Mouse (Mus musculus) heart, embryonic 11.5 days (tissue): Measurements from ENCODE around the gene Hoxd4. TPM values are rescaled to one million over a fixed set of nuclear protein-coding genes. Genes with fewer than 3 reads are reported as not detected.
A peak's percentile ranks its signal among the peaks of the same experiment; 100 is the strongest.

Source experiments
- ATAC-seq: fragments of 200-750 bp; cut with Nextera tagmentation; replicated peaks from 2 replicates; pipeline ENCODE4 v1.8.0; 2017; ENCODE audit warnings: moderate library complexity; ENCODE audit not compliant: insufficient number of reproducible peaks, low FRiP score, low TSS enrichment
- H3K27ac ChIP-seq: fragments of 300-500 bp; sonication (generic); 2 replicates; pipeline ENCODE4 v1.5.1; 2014; ENCODE audit warnings: mild to moderate bottlenecking, low read depth, low read length
- H3K27me3 ChIP-seq: fragments of 300-500 bp; sonication (generic); 2 replicates; pipeline ENCODE4 v1.6.1; 2014; ENCODE audit warnings: mild to moderate bottlenecking, low read length, mixed read lengths; ENCODE audit not compliant: control insufficient read depth, insufficient read depth
- H3K36me3 ChIP-seq: fragments of 300-500 bp; sonication (generic); 2 replicates; pipeline ENCODE4 v1.6.1; 2014; ENCODE audit warnings: mild to moderate bottlenecking, low read length, moderate library complexity, mixed read lengths; ENCODE audit not compliant: control insufficient read depth, insufficient read depth
- H3K4me1 ChIP-seq: fragments of 300-500 bp; sonication (generic); 2 replicates; pipeline ENCODE4 v1.6.1; 2014; ENCODE audit warnings: low read length; ENCODE audit not compliant: control insufficient read depth, insufficient read depth
- H3K4me2 ChIP-seq: fragments of 300-500 bp; sonication (generic); 2 replicates; pipeline ENCODE4 v1.6.1; 2014; ENCODE audit warnings: mild to moderate bottlenecking, moderate library complexity
- H3K4me3 ChIP-seq: fragments of 300-500 bp; sonication (generic); 2 replicates; pipeline ENCODE4 v1.5.1; 2014; ENCODE audit warnings: low read depth, low read length
- H3K9ac ChIP-seq: fragments of 300-500 bp; sonication (generic); 2 replicates; pipeline ENCODE4 v1.6.1; 2014; ENCODE audit warnings: mild to moderate bottlenecking, low read depth, low read length, moderate library complexity
- H3K9me3 ChIP-seq: fragments of 300-500 bp; sonication (generic); replicated peaks from 2 replicates; pipeline ENCODE4 v1.6.1; 2016; ENCODE audit warnings: low read length; ENCODE audit not compliant: control insufficient read depth
- WGBS: fragments of 180-500 bp; shearing (Covaris S2); extraction: QIAGEN DNeasy Blood & Tissue Kit; methylation state at CpG from one replicate; pipeline ENCODE4 v1.1.7; 2014; ENCODE audit not compliant: insufficient replicate concordance; 5-methylcytosine and 5-hydroxymethylcytosine counted together
- polyA plus RNA-seq: library from polyadenylated mRNA; unstranded; fragments of >200 nt; fragmentation: Nextera tagmentation; extraction: Ambion mirVana; gene quantifications from 2 replicates; pipeline ENCODE4 v1.2.1, GENCODE M21; 2014

The Hoxd4 gene
- polyA plus RNA-seq, 1 experiment from 2014 or later, result not detected

- H3K27me3 ChIP-seq, result peaks cover 88% of the 10 kb centered on the region
- no peak overlapping the region for H3K27ac ChIP-seq
- H3K36me3 ChIP-seq, result no peaks in the 10 kb centered on the region
- no peak for ATAC-seq
- H3K4me2 ChIP-seq, result no peak overlapping the region
- peaks cover 10% of the 10 kb centered on the region; the same call in 1 of the 2 replicates for H3K4me1 ChIP-seq
- H3K9ac ChIP-seq, result no peak overlapping the region
- H3K4me3 ChIP-seq, result no peak overlapping the region
- WGBS, result 1% methylated on average over 14 of the region's 14 CpGs
- no peaks in the 10 kb centered on the region for H3K9me3 ChIP-seq
Observed at GRCm38 (mm10) chr2:74669650-74670235, 42.0 kb upstream of the Hoxd4 start.

GRCm38 (mm10) chr2:74670632-74671188 lies 41.0 kb upstream of the Hoxd4 start:
- WGBS, result 3% methylated on average over 3 of the region's 3 CpGs
- peaks cover 91% of the 10 kb centered on the region for H3K27me3 ChIP-seq

GRCm38 (mm10) chr2:74671847-74672246 lies 39.9 kb upstream of the Hoxd4 start:
- Histone ChIP-seq H3K9me3 (no peaks in the 10 kb centered on the region), H3K4me3 (no peak overlapping the region), H3K4me1 (peaks cover 10% of the 10 kb centered on the region; the same call in 1 of the 2 replicates), H3K27me3 (peaks cover 93% of the 10 kb centered on the region), H3K4me2 (no peak overlapping the region), H3K9ac (no peak overlapping the region), H3K36me3 (no peaks in the 10 kb centered on the region), H3K27ac (no peak overlapping the region)
- WGBS, result 5% methylated on average over 5 of the region's 5 CpGs
- ATAC-seq, result no peak

More at GRCm38 (mm10) chr2:74670632-74671188, 41.0 kb upstream of the Hoxd4 start:
- no peak overlapping the region for H3K4me3 ChIP-seq
- ATAC-seq, result no peak
- H3K9ac ChIP-seq, result no peak overlapping the region
- no peaks in the 10 kb centered on the region for H3K9me3 ChIP-seq
- no peak overlapping the region for H3K27ac ChIP-seq
- H3K4me2 ChIP-seq, result no peak overlapping the region
- peaks cover 10% of the 10 kb centered on the region; the same call in 1 of the 2 replicates for H3K4me1 ChIP-seq
- no peaks in the 10 kb centered on the region for H3K36me3 ChIP-seq

DNA sequence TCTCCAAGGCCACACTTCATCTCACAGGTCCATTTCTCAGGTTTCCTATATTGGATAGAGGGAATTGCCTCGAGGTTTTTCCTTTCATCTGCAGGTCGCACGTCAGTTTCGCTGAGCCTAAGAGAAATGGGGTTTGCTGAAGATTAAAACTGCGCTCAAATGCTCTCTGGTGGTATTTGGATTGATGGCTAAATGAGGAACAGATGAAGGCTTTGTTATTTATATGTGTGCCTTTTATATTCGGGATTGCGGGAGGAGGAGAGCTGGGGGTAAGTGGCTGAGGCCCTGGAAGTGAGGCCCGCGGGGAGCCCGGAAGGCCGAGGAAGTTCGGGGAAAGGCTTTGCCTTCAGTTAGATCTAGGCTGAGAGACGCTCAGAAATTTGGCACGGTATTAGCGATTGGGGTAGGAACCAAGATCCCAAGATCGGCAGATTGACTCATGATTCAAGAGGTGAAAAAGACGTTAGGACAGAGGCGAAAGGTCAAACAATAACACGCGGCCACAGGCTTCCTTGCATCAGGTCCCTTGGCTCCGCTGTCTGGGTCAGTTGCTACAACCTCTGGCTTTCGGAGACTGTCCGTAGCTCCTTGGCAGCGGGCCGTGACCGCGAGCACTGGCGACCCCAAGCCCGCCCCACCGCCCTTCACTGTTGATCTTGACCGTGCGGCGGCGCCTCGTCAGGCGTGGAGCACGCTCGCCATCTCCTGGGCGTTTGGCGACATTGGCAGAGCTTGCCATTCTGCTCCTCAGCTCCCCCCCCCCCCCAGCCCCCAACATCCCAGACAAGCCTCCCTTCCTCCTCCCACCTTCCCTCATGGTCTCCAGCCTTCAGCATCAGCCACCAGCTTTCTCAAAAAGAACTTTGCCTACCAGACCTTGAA lies 39.0 kb upstream of the Hoxd4 start:
- no peaks in the 10 kb centered on the region for H3K36me3 ChIP-seq
- WGBS, result 1% methylated on average over 40 of the region's 40 CpGs
- H3K4me2 ChIP-seq, result peak overlapping the region; percentile 69
- peaks cover 93% of the 10 kb centered on the region for H3K27me3 ChIP-seq
- peak overlapping the region; percentile 31 for H3K4me3 ChIP-seq
- no peaks in the 10 kb centered on the region for H3K9me3 ChIP-seq
- no peak overlapping the region for H3K9ac ChIP-seq
- peaks cover 10% of the 10 kb centered on the region; the same call in 1 of the 2 replicates for H3K4me1 ChIP-seq
- no peak overlapping the region for H3K27ac ChIP-seq
- ATAC-seq, result no peak

- Histone ChIP-seq H3K4me3 (no peak overlapping the region), H3K27ac (no peak overlapping the region), H3K4me2 (no peak overlapping the region), H3K36me3 (no peaks in the 10 kb centered on the region), H3K9ac (no peak overlapping the region), H3K4me1 (no peaks in the 10 kb centered on the region), H3K27me3 (peaks cover 91% of the 10 kb centered on the region), H3K9me3 (no peaks in the 10 kb centered on the region)
- 4% methylated on average over 24 of the region's 24 CpGs for WGBS
- ATAC-seq, result no peak
Observed at GRCm38 (mm10) chr2:74673835-74674425, 37.8 kb upstream of the Hoxd4 start.

GRCm38 (mm10) chr2:74674881-74675665 lies 36.7 kb upstream of the Hoxd4 start, which contains the start of gene Hoxd12:
Hoxd12 (plus strand) TSS chr2:74675013.
- 2% methylated on average over 47 of the region's 47 CpGs for WGBS
- ATAC-seq, result no peak
- no peaks in the 10 kb centered on the region for H3K4me1 ChIP-seq
- no peak within 1 kb of the TSS for H3K9ac ChIP-seq
- no peak within 1 kb of the TSS for H3K4me2 ChIP-seq
- H3K27ac ChIP-seq, result no peak within 1 kb of the TSS
- no peaks in the 10 kb centered on the region for H3K9me3 ChIP-seq
- H3K36me3 ChIP-seq, result no peaks in the 10 kb centered on the region
- H3K27me3 ChIP-seq, result peaks cover 93% of the 10 kb centered on the region
- H3K4me3 ChIP-seq, result no peak within 1 kb of the TSS

DNA sequence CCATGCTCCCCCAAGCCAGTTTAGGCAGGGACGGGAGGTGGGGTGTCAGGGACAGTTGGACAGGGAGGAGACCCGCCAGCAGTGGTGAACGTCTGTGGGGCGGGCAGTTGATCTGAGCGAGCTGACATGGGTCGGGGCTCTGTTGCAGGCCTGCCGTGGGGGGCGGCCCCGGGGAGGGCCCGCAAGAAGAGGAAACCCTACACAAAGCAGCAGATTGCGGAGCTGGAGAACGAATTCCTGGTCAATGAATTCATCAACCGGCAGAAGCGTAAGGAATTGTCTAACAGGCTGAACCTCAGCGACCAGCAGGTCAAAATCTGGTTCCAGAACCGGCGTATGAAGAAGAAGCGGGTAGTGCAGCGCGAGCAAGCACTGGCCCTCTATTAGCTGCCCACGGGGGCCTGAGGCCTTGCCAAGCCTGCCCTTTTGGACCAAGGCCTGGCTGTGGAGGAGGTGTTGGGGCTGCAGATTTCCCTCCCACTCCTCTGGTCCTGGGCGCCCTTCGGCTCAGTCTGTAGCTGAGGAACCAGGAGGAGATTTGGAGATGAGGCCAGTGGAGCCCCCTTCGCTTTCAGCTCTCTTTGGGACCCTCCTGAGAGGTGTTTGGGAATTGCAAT lies 36.0 kb upstream of the Hoxd4 start:
- Histone ChIP-seq H3K4me1 (no peaks in the 10 kb centered on the region), H3K4me2 (no peak overlapping the region), H3K27ac (no peak overlapping the region), H3K9me3 (no peaks in the 10 kb centered on the region), H3K9ac (no peak overlapping the region), H3K36me3 (no peaks in the 10 kb centered on the region), H3K27me3 (peaks cover 96% of the 10 kb centered on the region), H3K4me3 (no peak overlapping the region)
- 4% methylated on average over 23 of the region's 24 CpGs for WGBS
- ATAC-seq, result no peak
